Mouse (Mus musculus) lung, embryonic 15.5 days (tissue): ENCODE data around the gene Rab5if. TPM values are rescaled to one million over a fixed set of nuclear protein-coding genes. Genes with fewer than 3 reads are reported as not detected.
"Not testable (repeated sequence)": the region's sequence is repeated elsewhere in the genome, so short reads cannot be mapped to it uniquely, and the experiment has no call there.

Experiments
- ATAC-seq: fragments of 200-750 bp; cut with Nextera tagmentation; 2 replicates; pipeline ENCODE4 v1.8.0; 2017; ENCODE audit warnings: moderate number of reproducible peaks, borderline replicate concordance; ENCODE audit not compliant: low FRiP score, low TSS enrichment; ENCODE audit errors: extremely low read depth
- H3K27ac ChIP-seq: fragments of 300-500 bp; sonication (generic); 2 replicates; pipeline ENCODE4 v1.5.1; 2015; ENCODE audit warnings: moderate library complexity, mild to moderate bottlenecking, inconsistent platforms
- H3K27me3 ChIP-seq: fragments of 300-500 bp; sonication (generic); 2 replicates; pipeline ENCODE4 v1.6.1; 2015; ENCODE audit warnings: inconsistent platforms
- H3K36me3 ChIP-seq: fragments of 300-500 bp; sonication (generic); 2 replicates; pipeline ENCODE4 v1.6.1; 2015; ENCODE audit warnings: inconsistent platforms
- H3K4me1 ChIP-seq: fragments of 300-500 bp; sonication (generic); 2 replicates; pipeline ENCODE4 v1.6.1; 2015; ENCODE audit warnings: inconsistent platforms
- H3K4me2 ChIP-seq: fragments of 300-500 bp; sonication (generic); 2 replicates; pipeline ENCODE4 v1.6.1; 2015; ENCODE audit warnings: inconsistent platforms, mild to moderate bottlenecking, moderate library complexity
- H3K4me3 ChIP-seq: fragments of 300-500 bp; sonication (generic); 2 replicates; pipeline ENCODE4 v1.5.1; 2015; ENCODE audit warnings: mild to moderate bottlenecking, inconsistent platforms
- H3K9ac ChIP-seq: fragments of 300-500 bp; sonication (generic); 2 replicates; pipeline ENCODE4 v1.6.1; 2015; ENCODE audit warnings: inconsistent platforms
- H3K9me3 ChIP-seq: fragments of 300-500 bp; sonication (generic); 2 replicates; pipeline ENCODE4 v1.6.1; 2016; ENCODE audit warnings: inconsistent platforms
- WGBS: fragments of 180-500 bp; shearing (Covaris S2); methylation state at CpG from one replicate; pipeline ENCODE4 v1.1.7; 2015; 5-methylcytosine and 5-hydroxymethylcytosine counted together
- polyA plus RNA-seq: library from polyadenylated mRNA; unstranded; fragments of >200 nt; fragmentation: Nextera tagmentation; extraction: Ambion mirVana; gene quantifications from 2 replicates; pipeline ENCODE4 v1.2.1, GENCODE M21; 2015

Rab5if gene
- polyA plus RNA-seq, 1 experiment from 2014 or later: 186 TPM

GRCm38 (mm10) chr2:156841028-156841840 is 21.7 kb upstream of the Rab5if start:
- H3K9ac ChIP-seq: peak overlapping the region; percentile 90
- peak overlapping the region; percentile 97 for H3K27ac ChIP-seq
- peak; percentile 21; the same call in 1 of the 2 replicates for ATAC-seq
- no peaks in the 10 kb centered on the region for H3K27me3 ChIP-seq
- H3K9me3 ChIP-seq: no peaks in the 10 kb centered on the region
- H3K4me3 ChIP-seq: peak overlapping the region; percentile 95
- under 1% methylated on average over 40 of the region's 42 CpGs for WGBS
- peaks cover 8% of the 10 kb centered on the region; the same call in 1 of the 2 replicates for H3K36me3 ChIP-seq
- H3K4me2 ChIP-seq: peak overlapping the region; percentile 73
- peaks cover 70% of the 10 kb centered on the region for H3K4me1 ChIP-seq

DNA sequence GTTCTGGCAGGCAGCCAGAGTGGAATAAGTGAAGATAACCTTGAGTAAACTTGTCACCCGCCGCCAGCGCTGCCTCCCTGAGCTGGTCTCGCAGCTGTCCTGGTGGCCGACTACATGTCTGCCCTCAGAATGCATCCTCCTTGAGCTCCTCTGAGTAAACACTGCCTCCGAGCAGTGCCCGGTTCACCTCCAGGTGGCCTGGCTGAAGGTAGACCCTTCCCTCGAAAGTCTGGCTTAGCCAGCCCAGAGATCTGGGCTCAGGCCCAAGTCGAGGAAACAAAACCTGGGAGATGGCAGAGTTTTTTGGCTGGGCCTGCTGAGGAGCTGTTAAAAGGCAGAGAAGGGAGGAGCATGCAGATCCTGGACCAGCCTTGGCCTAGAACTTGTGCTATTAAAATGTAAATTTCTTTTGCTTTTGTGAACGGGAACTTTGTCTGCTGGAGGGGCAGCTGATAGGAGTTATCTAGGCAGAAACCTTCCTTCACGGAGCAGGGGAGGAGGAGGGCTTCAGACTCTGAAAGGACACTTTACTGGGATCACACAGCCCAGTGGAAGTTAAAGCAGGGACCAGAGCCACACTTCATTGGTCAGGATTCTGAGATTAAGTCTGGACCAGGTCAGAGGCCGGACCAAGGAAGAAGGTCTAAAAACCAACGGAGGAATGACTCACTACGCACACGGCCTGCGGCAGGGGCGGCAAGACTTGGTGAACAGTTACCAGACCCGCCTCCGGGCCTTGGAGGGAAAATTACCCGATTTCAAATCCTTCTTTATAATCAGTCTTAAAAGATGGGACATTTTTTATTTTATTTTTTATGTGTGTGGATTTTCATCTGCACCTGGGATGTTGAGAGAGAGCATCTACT is 20.9 kb upstream of the Rab5if start:
- Histone ChIP-seq H3K9ac (peak overlapping the region; percentile 90), H3K27me3 (no peaks in the 10 kb centered on the region), H3K9me3 (no peaks in the 10 kb centered on the region), H3K4me3 (peak overlapping the region; percentile 95), H3K4me1 (peaks cover 70% of the 10 kb centered on the region), H3K36me3 (peaks cover 11% of the 10 kb centered on the region; the same call in 1 of the 2 replicates), H3K27ac (peak overlapping the region; percentile 97), H3K4me2 (peak overlapping the region; percentile 73)
- ATAC-seq: no peak; the same call in 1 of the 2 replicates
- WGBS: 6% methylated on average over 20 of the region's 20 CpGs

DNA sequence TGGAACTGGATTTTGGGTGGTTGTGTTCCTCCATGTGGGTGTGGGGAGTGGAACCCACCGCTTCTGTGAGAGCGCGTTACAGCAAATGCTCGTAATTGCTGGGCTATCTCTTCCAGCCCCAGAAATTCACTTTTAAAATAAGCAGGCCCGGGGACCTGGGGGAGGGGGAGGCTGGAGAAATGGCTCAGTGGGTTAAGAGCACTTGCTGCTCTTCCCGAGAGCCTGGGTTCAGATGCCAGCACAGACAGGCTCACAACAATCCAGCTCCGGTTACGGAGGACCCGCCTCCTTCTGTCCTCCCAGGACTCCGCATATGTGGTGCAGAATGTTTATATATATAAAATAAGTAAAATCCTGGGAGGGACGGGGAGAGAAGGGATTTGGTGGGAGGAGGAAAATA is 20.2 kb upstream of the Rab5if start:
- Histone ChIP-seq H3K4me1 (peaks cover 69% of the 10 kb centered on the region), H3K36me3 (peaks cover 17% of the 10 kb centered on the region; the same call in 1 of the 2 replicates), H3K27ac (peak overlapping the region; percentile 97), H3K4me2 (peak overlapping the region; percentile 73), H3K27me3 (no peaks in the 10 kb centered on the region), H3K4me3 (peak overlapping the region; percentile 95), H3K9ac (peak overlapping the region; percentile 90; the same call in 1 of the 2 replicates), H3K9me3 (no peaks in the 10 kb centered on the region)
- ATAC-seq: no peak
- WGBS: 11% methylated on average over 11 of the region's 11 CpGs

DNA sequence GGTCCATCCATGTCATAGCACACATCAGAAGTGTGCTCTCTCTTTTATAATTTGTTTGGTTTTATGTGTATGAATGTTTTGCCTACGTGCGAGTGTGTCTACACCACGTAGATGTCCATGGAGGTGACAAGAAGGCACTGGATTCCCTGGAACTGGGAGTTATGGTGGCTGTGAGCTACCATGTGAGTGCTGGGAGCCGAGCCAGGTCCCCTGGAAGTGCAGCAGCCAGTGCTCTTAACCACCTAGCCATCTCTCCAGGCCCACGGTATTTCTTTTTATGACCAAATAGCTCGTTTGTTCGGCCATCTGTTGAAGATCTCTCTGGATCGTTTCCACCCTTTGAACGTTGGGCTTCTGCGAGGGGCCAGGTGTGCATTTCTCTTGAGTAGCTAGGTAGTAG is 19.6 kb upstream of the Rab5if start:
- Histone ChIP-seq H3K4me1 (peaks cover 63% of the 10 kb centered on the region), H3K27ac (no peak overlapping the region), H3K4me2 (peak overlapping the region; percentile 73), H3K9ac (no peak overlapping the region), H3K9me3 (no peaks in the 10 kb centered on the region), H3K36me3 (peaks cover 23% of the 10 kb centered on the region), H3K4me3 (no peak overlapping the region), H3K27me3 (no peaks in the 10 kb centered on the region)
- ATAC-seq: no peak
- WGBS: 67% methylated on average over 10 of the region's 10 CpGs

DNA sequence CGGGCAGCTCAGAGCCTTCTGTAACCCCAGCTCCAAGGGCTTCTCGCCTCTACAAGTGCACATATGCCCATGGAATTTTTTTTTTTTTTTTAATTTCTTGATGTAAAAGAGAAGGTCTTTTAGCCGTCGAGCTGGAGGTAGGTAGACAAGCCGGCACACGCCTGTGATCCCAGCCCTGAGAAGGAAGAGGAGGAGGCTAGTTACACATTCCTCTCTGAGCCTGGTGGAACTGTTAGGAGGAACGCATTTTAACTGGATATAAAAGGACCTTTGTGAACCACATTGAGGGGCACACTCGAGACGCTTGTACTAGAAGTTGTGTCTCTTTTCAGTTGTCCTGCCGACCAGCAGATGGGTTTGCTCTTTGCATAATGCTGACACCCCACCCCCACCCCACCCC is 18.2 kb upstream of the Rab5if start:
- no peaks in the 10 kb centered on the region for H3K27me3 ChIP-seq
- peaks cover 34% of the 10 kb centered on the region for H3K36me3 ChIP-seq
- H3K9ac ChIP-seq: no peak overlapping the region
- ATAC-seq: no peak
- no peaks in the 10 kb centered on the region for H3K9me3 ChIP-seq
- H3K4me2 ChIP-seq: no peak overlapping the region
- 34% methylated on average over 10 of the region's 10 CpGs for WGBS
- H3K4me3 ChIP-seq: no peak overlapping the region
- H3K27ac ChIP-seq: peak overlapping the region; percentile 79
- H3K4me1 ChIP-seq: peaks cover 55% of the 10 kb centered on the region

DNA sequence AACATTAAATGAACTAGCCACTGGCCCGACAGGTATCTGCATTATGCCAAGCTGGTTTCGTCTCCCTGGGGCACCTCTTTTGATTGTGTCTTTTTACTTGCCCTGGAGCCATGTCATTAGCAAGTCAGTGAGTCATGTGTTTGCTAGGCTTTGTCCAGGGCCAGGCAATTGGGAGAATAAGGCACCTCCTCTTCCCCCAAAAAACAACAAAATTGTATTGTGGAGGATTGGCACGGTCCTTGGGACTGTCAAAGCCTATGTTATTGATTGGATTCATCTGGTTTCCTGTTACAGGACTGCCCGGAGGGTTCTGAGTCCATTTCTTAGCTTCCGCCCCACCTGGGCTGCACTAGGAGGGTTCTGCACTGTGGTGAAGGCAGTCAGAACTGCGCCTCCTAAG is 15.3 kb upstream of the Rab5if start:
- Histone ChIP-seq H3K4me3 (no peak overlapping the region), H3K9ac (no peak overlapping the region), H3K27ac (no peak overlapping the region), H3K9me3 (no peaks in the 10 kb centered on the region), H3K4me2 (no peak overlapping the region), H3K27me3 (no peaks in the 10 kb centered on the region), H3K36me3 (peaks cover 62% of the 10 kb centered on the region), H3K4me1 (peaks cover 42% of the 10 kb centered on the region)
- ATAC-seq: no peak
- WGBS: 76% methylated on average over 6 of the region's 6 CpGs

DNA sequence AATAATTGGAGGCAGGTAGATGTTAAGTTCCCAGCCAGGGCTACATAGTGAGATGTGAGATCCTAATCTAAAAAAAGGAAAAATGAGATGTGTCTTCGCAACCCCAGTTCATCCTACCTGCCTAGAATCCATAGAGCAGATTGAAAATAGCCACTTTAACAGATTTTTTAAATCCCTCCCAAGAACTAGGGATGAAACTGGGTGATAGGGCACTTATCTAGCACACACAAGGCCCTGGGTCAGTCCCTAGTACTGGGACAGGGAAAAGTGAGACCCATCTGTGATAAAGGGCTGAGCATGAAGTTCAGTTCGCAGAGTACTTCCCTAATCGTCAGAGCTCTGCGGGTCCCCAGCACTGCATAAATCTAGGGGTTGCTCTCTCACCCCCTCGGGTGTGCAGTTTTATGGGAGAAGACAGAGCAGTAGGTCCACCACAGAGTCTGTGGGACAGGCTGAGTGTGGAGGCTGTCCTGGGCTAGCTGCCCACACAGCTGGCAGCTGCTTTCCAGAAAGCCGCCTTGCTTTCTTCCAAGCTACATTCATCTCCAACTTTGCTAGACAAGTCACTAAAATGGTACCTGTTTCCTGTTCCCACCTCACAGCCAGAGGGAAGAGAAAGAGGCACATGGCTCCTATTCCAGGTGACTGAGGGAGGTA is 14.3 kb upstream of the Rab5if start:
- no peak overlapping the region for H3K4me2 ChIP-seq
- H3K4me3 ChIP-seq: no peak overlapping the region
- WGBS: 83% methylated on average over 6 of the region's 6 CpGs
- no peak overlapping the region for H3K9ac ChIP-seq
- peaks cover 66% of the 10 kb centered on the region for H3K36me3 ChIP-seq
- ATAC-seq: no peak
- H3K27ac ChIP-seq: no peak overlapping the region
- H3K4me1 ChIP-seq: peaks cover 32% of the 10 kb centered on the region
- no peaks in the 10 kb centered on the region for H3K27me3 ChIP-seq
- no peaks in the 10 kb centered on the region for H3K9me3 ChIP-seq

DNA sequence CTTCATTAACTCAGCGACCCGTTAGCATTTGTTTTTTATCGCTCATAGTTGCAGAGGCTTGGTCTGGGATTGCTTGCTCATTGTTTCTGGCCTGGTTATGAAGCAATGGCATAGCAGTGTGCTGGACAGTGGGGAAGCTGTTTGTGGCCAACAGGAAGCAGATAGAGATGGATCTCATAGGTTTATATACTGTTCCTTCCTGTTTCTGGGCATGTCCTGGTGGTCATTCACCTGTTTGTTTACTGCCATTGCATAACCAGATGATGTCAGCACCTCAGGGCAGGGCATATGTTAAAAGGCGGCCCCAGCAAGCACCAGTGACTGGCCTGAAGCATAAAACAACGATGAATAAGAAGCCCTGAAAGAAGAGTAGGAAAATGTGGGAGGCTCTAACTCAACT is 12.4 kb upstream of the Rab5if start:
- no peaks in the 10 kb centered on the region for H3K27me3 ChIP-seq
- ATAC-seq: no peak
- H3K9me3 ChIP-seq: no peaks in the 10 kb centered on the region
- peaks cover 71% of the 10 kb centered on the region for H3K36me3 ChIP-seq
- H3K27ac ChIP-seq: no peak overlapping the region
- no peak overlapping the region for H3K4me3 ChIP-seq
- H3K4me1 ChIP-seq: peaks cover 13% of the 10 kb centered on the region
- no peak overlapping the region for H3K4me2 ChIP-seq
- WGBS: 80% methylated on average over 5 of the region's 5 CpGs
- no peak overlapping the region for H3K9ac ChIP-seq

GRCm38 (mm10) chr2:156853584-156853983 is 9.3 kb upstream of the Rab5if start:
- 78% methylated on average over 10 of the region's 13 CpGs for WGBS
- H3K4me3 ChIP-seq, H3K4me2 ChIP-seq, H3K27me3 ChIP-seq, H3K9ac ChIP-seq, H3K9me3 ChIP-seq, H3K27ac ChIP-seq: not testable (repeated sequence)
- peak; percentile 34 for ATAC-seq
- peaks cover 21% of the 10 kb centered on the region for H3K4me1 ChIP-seq
- H3K36me3 ChIP-seq: peaks cover 63% of the 10 kb centered on the region

GRCm38 (mm10) chr2:156853999-156854771 is 8.7 kb upstream of the Rab5if start:
- H3K27ac ChIP-seq, H3K4me2 ChIP-seq, ATAC-seq, H3K27me3 ChIP-seq, H3K4me3 ChIP-seq, H3K9me3 ChIP-seq, H3K9ac ChIP-seq: not testable (repeated sequence)
- peaks cover 18% of the 10 kb centered on the region for H3K4me1 ChIP-seq
- H3K36me3 ChIP-seq: peaks cover 57% of the 10 kb centered on the region
- WGBS: 46% methylated on average over 13 of the region's 13 CpGs

DNA sequence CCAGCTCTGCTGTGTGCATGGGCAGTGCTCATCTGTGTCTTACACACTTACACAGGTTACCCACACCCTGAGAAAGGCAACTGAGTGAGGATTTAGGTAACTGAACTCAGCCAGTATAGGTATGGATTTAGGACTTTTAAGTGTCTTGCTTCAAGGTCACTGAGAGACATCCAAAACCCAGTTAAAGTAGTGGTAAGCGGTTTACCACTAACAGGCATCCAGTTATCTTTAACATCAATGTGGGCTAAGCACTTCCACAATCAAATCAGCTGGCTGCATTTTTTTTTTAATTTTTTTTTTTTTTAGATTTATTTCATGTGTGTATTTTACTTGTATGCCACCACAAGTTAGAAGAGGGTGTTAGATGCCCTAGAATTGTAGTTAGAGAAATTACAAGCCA is 6.6 kb upstream of the Rab5if start:
- Histone ChIP-seq H3K4me3 (no peak overlapping the region), H3K9ac (no peak overlapping the region), H3K36me3 (peaks cover 39% of the 10 kb centered on the region), H3K27ac (no peak overlapping the region), H3K4me1 (peaks cover 20% of the 10 kb centered on the region), H3K4me2 (no peak overlapping the region), H3K9me3 (no peaks in the 10 kb centered on the region), H3K27me3 (no peaks in the 10 kb centered on the region)
- WGBS: 89% methylated on average over 1 of the region's 1 CpGs
- no peak for ATAC-seq
